Mouse (Mus musculus): ENCODE results near the gene Iapp. TPM values are rescaled to one million over a fixed set of nuclear protein-coding genes. Genes with fewer than 3 reads are reported as not detected.
A peak's percentile ranks its signal among the peaks of the same experiment; 100 is the strongest.
"Not testable (repeated sequence)": the region's sequence is repeated elsewhere in the genome, so short reads cannot be mapped to it uniquely, and the experiment has no call there.

Iapp gene
- not detected for total RNA-seq (2021)

- no peak for DNase-seq
- intact Hi-C loops (cut with DNase I) = no loop called here
Measured at GRCm38 (mm10) chr6:142298098-142298497, at the start of gene Iapp. TSS of gene Iapp (plus strand) at chr6:142298423.

- DNase-seq; intact Hi-C loops (cut with DNase I): not testable (repeated sequence)
Measured at GRCm38 (mm10) chr6:142250738-142251307, 47.4 kb upstream of the Iapp start.

DNA sequence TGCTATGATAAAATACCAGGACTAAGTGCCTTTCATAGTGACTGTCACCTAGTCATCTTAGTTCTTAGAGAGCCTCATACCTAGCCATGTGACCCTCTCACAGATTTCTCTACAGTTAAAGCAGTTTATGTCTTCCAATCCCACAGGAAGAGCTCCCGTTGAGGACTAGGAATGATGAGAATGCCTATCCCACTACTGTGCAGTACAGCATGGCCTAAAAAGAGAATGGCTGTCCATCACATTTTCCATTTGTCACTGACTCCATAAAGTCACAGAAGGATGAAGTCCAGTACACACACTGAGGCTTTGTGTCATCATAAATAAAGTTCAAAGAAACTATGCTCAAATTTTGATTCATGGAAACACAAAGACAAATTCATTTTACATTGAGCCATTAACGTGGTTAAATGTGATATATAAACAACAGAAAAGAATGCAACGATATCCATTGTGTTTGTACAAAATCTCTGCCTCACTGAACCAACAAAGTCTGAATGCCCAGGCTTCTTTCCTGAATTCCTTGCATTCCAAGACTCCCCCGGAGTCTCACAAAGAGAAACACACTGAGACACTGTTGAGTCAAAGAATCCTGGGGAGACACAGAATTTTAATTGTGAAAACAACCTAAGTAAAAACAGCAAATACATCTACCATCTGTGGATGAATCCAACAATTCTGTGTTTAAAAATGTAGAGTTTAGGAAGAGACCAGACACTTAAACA lies 22.3 kb upstream of the Iapp start:
- no peak for DNase-seq
- intact Hi-C loops (cut with DNase I) = no loop called here

DNA sequence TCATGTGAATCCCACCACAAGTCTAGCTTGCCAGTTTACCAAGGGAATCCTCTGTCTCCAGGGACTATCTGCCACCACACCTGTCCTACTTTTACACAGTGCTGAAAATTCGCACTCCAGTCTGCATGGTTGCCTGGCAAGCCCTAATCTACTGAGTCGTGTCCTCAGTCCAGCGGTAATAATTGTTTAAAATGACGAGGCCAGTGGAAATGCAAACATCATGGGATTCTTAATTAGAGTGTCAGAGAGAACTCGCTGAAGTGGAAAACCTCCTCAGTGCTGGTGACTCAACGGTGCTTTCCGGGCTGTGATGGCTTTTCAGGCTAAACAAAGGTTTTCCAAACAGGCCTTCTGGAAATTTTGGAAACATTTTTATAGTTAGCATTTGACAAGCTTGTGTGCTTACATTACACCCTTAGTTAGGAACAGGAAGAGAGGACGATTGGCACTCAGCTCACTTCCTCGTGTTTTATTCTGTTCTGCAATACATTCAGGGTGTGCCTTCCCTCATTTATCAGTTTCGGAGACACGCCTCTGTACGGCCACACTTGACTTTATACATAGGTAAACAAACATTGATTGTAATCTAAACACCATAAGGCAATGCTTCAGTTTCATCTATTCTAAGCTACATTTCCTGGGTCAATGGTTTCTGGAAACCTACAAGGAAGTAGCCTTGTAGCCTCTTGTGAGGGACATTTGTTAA lies 8.7 kb upstream of the Iapp start:
- DNase-seq = no peak
- intact Hi-C loops (cut with DNase I) = no loop called here

GRCm38 (mm10) chr6:142305076-142305475 lies 6.9 kb downstream of the Iapp start:
- no peak for DNase-seq
- intact Hi-C loops (cut with DNase I) = no loop called here

DNA sequence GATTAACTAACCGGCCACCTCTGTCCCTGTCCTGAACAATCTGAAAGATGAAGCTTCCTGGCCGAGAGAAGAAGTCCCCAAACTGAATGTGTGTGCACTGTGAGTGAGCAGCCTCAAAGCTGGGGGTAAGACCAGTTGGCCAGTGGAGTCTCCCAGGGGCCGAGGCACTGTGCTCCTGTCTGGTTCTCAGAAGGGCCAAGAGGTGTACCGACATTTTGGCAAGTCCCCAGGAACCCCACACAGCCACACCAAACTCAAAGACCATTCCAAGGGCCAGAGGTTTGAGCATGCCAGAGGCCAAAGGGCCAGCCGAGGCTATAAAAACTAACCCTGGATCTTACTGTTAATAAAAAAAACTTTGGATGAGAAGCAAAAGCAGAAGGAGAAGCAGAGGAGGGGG lies 16.1 kb downstream of the Iapp start:
- DNase-seq = no peak
- intact Hi-C loops (cut with DNase I) = no loop called here

GRCm38 (mm10) chr6:142317106-142317505 lies 18.9 kb downstream of the Iapp start:
- no peak for DNase-seq
- intact Hi-C loops (cut with DNase I) = no loop called here

- intact Hi-C loops (cut with DNase I) = no loop called here
- DNase-seq = no peak
Measured at GRCm38 (mm10) chr6:142322881-142323280, 24.7 kb downstream of the Iapp start, which contains the start of gene Slco1a5. TSS of gene Slco1a5 (minus strand) at chr6:142322981.

DNA sequence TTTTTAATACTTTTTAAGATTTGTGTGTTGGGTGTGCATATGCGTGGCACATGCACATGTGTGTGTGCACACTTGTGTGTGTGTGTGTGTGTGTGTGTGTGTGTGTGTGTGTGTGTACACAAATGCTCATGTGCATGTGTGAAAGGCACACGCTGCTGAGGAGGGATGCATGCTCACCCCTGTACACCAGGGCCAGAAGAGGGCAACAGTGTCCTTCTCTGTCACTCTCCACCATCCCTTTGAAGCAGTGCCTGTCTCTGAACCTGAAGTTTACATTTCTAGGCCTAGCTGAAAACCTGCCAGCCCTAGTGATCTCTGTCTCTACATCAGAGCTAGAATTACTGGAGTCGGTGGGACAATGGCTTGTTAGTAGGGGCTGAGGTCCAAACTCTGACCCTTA lies 28.4 kb downstream of the Iapp start:
- intact Hi-C loops (cut with DNase I) = no loop called here
- DNase-seq = no peak

- intact Hi-C loops (cut with DNase I) = no loop called here
- no peak for DNase-seq
Measured at GRCm38 (mm10) chr6:142329201-142329600, 31.0 kb downstream of the Iapp start.

DNA sequence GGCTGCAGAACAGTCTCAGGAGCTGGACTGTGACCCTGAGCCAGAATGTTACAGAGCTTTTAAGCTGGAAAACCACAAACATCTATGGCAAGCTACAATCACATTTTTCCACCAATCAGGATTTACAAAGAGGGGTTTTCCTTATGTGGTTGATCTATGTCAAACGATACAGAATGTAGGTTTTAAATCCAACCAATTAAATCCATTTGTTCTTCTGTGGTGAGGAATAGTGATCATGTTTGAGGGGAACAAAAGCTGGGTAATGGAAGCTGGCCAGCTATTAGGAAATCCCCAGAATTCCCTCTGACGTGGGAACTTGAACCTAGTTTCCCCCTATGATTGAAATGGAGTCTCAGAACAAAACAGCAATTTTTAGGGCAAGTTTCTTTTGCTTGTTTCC lies 40.7 kb downstream of the Iapp start:
- intact Hi-C loops (cut with DNase I) = no loop called here
- DNase-seq = no peak

DNA sequence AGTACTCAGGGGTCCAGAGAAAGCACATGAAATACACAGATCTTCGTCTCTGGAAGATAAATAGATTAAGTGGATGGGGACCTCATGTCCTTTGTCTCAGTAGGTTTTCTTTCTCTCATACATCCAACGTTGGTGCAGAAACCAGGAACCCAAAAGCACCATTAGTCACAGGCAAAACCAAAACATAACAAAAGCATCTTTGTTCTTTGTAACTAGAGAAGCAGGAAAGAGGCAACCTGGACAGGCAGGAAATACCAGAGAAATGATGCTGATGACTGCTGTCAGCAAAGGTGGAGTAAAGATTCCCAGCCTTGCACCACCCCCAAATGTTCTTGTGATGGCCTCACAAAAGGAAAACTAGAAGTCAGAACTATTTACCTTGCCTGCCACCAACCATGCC lies 41.4 kb downstream of the Iapp start:
- no peak for DNase-seq
- intact Hi-C loops (cut with DNase I) = no loop called here

DNA sequence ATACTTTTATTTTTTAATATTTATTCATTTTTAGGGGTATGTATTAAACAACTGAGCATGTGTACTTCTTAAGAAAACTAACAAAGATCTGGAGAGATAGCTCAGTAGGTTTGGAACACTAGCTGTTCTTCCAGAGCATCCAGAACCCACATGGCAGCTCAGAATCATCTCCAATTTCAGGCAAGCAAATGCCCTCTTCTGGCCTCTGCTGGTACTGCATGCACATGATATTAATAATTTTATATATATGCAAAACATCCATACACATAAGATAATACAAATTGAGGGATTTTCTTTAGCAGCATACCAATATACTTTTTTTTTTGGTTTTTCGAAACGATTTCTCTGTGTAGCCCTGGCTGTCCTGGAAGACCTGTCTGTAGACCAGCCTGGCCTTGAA lies 45.3 kb downstream of the Iapp start:
- peak; percentile 14 to 52 for DNase-seq
- intact Hi-C loops (cut with DNase I) = loop anchor here (10.0 kb wide), 1 partner anchor 859 kb away; no protein-coding TSS in a partner anchor

- DNase-seq = peak; percentile 88 to 89
- intact Hi-C loops (cut with DNase I) = loop anchor here (5.0 to 10.0 kb wide), 2 partner anchors 42 to 861 kb away; partner anchors contain the start of genes Golt1b and Recql
Measured at GRCm38 (mm10) chr6:142345440-142346038, 47.3 kb downstream of the Iapp start, which contains the start of gene Pyroxd1. TSS of gene Pyroxd1 (plus strand) at chr6:142345654.

GRCm38 (mm10) chr6:142346181-142347110 lies 48.2 kb downstream of the Iapp start:
- intact Hi-C loops (cut with DNase I) = loop anchor here (5.0 to 10.0 kb wide), 2 partner anchors 41 to 862 kb away; partner anchors contain the start of genes Golt1b and Recql
- DNase-seq = no peak

DNA sequence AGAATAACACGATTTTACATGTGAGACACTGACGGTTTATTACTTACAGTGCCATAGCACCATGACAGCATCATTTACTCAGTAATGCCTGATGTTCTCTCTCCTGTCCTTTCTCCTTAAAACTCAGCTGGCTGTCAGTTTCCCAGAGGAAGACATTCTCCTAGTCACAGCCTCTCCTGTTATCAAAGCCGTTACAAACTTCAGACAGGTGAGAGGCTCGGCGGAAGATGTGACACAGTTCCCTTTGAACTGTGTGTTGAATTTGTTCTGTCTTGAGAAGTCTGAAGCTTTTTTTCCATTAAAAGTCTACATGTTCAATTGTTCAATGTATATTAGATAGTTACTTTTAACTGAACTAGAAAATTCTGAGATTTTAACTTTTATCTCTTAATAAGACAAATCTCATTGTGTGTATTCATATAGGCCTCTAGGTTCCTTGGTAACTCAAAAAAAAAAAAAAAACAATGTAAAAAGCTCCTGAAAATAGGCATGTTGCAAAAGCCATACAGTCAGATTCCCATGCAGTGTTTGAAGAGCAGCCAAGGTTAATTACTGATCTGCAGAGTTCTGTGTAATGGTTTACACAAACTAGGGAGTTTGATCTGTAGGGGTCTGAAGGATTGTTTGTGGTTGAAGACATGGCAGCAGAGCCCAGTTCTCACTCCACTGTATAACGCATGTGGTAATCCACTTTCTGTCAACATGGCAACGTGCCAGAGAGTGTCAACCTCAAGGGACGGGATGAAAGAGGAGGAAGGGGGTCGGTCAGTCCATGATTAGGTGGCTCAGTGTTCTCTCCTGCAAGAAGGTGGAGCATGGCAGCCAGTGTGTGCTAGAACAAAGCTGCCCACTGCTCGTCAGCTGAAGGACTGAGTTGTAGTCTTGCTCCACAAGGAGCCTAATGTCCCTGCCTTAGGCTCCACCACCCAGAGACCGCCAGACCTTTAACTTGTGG lies 49.5 kb downstream of the Iapp start:
- DNase-seq = no peak
- intact Hi-C loops (cut with DNase I) = loop anchor here (5.0 to 10.0 kb wide), 2 partner anchors 40 to 863 kb away; partner anchors contain the start of genes Golt1b and Recql

DNA sequence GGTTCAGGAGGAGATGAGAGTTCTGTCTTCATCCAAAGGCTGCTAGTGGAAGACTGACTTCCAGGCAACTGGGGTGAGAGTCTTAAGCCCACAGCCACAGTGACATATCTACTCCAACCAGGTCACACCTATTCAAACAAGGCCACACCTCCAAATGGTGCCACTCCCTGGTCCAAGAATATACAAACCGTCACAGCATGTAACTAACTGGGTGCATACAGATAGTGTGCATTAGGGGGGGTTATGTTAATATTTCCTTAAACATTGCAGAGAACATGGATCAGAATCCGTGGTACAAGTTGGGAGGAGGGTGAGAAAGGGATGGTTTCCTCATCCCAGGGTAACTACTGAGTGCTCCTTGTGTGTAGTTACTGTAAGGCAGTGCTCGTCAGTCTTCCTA lies 53.9 kb downstream of the Iapp start:
- intact Hi-C loops (cut with DNase I); DNase-seq: not testable (repeated sequence)

Measured in heart, postnatal 10 days (tissue).